Mouse (Mus musculus) layer of hippocampus, adult 9-10 months (tissue): ENCODE measurements at regions not wholly inside any gene's neighbourhood (a gene's known extent, or its start where the extent isn't known, plus 50 kb on each side); places are given as distances from the start of the nearest gene placed in this dataset.

Experiments used
- DNase-seq: peaks from one replicate; pipeline ENCODE4 v3.0.0; 2022; ENCODE audit warnings: low spot score

DNA sequence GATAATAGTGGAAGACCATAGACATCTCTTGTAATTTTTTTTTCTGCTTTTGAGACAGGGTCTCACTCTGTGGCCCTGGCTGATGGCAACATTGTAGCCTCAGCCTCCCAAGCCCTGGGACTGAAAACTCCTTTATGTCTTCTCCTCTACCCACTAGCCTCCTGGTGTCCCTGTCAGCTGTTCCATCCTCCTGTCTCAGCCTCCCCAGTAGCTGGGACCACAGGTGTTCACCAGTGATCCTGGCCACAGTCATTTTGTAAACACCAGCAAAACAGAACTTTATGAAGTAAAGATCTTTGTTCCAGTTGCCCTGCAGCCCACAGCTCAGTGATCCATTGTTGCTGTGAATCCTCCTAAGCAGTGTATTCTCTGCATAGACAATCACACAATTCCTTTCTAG is 129.9 kb upstream of the Eya4 start:
- no peak for DNase-seq

DNA sequence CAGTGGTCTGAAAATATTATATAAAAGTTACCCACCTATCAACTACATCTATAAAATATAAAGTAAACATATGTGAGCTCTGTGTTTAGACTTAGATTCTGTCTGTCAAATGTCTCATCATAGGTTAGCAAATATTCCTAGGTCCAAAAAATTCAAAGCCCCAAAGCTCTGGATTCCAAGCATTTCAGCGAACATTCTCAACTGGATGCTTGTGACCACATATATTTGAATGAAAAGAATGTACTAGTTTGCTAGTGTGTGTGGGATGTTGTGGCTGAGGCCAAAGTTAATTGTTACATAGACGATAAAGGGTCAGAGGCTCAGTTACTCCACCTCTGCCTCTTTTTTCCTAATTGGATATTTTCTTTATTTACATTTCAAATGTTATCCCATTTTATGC is 128.3 kb upstream of the Eya4 start:
- no peak for DNase-seq

DNA sequence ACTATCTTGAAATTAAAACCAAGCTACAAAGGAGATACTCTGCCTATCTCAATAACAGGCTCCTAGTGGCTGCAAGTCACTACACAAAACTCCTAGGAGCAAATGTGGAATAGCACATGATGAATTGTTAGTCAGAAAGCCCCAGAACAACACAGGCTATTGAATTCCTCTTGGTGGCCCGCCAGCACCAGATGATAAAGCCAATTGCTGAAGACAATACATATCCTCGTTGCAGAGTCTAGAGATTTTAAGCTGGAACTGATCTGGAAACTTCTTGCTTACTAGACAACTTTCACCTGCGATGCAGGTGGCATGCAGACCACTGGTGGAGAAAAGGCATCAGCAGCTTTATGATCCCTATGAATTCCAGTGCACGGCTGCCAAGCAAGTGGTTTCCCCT is 126.5 kb upstream of the Eya4 start:
- no peak for DNase-seq

DNA sequence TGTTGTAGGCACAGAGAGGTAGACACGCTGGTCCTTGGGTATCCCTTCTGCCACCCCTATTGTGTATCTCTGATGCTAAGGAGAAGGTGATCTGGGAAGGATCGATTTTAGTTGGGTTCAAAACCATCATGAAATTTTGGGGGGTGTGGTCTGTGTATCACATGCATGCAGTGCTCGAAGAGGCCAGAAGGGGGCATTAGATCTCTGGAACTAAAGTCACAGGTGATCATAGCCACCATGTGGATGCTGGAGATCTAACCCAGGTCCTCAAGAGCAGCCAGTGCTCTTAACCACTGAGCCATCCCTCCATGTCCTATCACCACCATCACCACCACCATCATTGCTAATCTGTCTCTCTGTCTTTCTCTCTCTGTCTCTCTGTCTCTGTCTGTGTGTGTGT is 100.4 kb upstream of the Eya4 start:
- DNase-seq, result no peak

DNA sequence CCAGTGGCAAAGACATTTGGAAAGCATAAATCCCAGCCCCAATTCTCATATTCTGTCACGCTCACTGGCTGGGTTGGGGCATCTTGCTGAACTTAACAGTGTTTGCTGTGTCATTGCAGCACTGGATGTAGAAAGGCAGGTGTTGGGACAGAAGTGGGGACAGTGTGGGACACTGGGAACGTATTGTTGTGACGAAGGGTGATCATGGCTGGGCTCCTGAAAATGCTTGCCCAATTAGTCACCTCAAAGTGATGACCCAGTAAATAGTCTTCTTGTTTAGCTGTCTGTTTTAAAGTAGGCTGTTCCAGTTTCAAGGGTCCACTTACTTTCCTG is 100.0 kb upstream of the Eya4 start:
- no peak for DNase-seq

DNA sequence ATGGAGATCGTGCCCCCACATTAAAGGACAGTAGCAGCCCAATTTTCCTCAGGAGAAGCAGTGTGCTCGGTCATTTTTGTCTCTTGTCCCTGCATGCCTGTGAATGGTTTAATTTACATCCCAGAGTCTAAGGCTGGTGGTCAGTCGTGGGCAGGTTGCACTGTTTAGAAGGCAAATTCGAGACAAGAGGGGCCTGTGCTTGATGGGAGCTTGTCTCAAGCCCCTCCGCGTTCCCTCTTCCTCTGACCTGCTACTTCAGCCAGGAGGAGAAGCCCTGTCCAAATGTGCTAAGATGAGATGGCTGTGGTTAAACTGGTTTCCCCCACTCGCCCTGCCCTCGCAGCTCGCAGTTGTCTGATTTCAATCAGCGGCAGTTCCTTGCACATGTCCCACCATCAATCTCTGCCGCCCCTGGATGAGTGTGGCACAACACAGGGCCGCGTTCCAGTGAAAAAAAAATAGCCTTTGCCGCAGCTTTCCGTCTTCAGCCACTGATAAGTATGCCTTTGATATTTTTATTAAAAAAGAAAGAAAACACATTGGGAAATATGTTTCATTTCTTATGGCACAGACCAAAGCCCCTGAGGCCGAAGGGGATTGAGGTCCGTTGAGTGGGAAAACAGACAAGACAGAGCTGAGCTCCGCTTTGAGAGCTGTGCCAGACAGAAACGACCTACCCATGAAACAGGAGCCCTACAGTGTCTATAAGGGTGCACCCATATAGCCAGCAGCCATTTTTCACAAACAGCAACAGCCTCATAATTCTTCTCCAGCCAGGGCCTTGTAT is 99.5 kb upstream of the Eya4 start:
- DNase-seq, result no peak

DNA sequence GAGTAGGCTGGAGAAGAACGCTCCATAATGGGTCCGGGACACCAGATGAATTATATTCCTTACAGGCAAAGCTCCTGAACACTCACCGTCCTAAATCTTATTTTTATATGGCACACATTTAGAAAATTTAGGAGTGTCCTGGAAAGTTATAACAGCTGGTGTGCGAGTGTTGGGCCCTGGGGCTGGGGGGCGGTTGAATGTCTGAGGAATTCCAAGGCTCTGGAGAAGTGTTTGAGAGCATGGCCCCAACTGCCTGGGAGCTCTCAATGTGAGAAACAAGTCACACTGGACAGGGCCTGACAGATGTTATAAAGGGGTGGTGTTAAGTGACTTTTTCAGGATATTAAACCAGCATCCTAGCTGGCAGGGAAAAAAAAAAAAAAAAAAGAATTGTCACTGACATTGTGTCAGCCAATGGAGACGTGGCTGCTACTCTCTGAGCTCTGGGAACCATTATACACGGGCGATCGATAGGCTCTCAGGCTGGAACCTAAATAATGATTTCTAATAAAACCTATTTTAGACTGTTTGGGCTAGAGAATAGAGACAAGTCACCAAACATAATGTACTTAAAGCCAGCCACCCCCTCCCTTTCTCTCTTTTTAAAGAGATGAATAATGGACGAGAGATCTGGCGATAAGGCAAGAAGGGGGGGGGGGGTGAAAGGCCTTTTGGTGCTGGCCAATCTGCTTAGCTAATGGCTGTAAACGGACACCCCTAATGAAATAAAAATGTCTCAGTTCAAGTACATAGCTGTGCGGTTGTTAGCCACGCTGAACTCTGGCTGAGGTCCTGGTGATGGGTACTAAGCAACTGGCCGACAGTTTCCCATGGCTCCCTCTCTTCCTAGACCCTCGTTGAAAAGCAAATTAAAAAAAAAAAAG is 98.6 kb upstream of the Eya4 start:
- no peak for DNase-seq

DNA sequence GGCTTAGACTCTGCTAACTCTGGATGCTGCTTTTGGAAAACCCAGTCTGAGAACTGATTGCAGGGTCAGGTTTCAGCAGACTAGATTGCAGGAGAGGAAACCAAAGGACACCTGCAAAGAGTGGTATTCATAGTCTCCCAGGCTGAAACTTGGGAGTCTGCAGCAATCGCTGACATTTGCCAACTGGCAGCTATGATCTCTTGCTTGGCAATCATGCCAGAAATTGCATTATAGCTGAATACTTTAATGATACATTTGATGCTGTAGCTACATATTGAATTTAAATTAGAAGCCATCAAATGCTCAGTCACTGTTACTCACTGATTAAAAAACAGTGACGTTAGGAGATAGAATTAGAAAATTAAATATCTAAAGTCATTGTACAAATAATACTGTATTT is 79.8 kb upstream of the Eya4 start:
- no peak for DNase-seq

DNA sequence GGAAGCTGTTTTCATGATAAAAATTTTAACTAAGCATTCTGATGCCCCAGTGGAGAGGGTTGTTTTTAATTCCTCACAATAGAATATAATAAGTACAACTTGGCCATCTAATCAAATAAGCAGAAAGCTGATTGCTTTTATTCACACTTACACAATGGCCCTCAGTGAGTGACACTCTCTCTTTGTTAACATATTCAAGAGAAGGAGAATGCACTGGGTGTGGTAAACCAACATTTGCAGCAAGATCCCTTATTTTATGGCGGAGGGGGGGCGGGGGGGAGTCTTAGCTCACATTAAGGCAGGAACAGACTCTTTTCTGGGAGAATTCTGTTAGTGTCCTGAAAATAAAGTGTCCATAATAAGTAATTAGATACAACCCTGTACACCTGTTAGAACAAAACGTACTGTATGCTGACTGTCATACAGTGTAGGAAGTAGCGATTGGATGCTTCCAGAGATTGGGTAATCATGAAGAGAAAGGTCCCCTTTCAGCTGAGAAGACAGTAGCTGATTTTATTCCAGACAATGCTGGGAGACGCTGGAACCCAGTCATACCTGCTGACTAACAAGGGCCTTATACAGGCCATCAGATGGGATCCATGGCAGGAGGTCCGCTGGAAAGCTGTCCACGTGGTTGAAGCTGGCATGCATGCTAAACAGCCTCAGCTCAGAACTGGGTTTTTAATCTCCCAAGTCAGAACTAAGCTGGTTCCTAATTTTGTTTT is 63.4 kb upstream of the Eya4 start:
- no peak for DNase-seq

DNA sequence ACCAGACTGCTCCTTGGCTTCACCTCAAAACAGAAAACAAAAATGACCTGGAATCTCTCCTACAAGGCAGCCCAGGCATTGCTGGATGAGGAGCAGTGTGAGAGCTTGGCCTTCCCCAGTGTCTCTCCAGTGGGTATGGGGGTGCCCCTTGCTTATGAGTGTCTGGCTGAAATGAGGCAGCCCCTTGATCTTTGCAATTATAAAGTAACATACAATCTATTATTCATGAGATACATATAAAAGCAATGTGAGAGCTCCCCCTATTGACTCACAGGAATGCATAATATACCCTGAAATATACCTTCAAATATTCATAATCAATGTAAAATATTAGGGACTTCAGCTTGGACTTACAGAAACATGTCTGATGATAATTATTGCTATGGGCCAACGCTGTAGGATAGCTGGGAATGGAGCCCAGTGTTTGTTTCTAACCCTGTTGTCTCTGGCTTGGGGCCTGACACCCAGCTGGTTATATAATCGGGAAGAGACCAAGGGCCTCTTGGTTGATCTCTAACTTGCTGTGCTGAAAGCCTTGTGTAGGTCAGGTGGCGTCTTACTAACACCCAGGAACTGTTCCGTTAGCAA is 52.9 kb upstream of the Eya4 start:
- DNase-seq, result no peak
